Mouse (Mus musculus) liver, adult 10 weeks (tissue): ENCODE measurements around the gene Hnrnpab. TPM values are rescaled to one million over a fixed set of nuclear protein-coding genes. Genes with fewer than 3 reads are reported as not detected.

Source experiments
- polyA plus RNA-seq: library from polyadenylated mRNA; stranded (reverse); fragments of 350-450 nt; fragmentation: Illumina TruSeq; extraction: RNeasy Lipid Tissue Mini Kit (QIAGEN cat#74804); gene quantifications from one replicate; pipeline ENCODE4 v1.2.3, GENCODE M21; 2014; ENCODE audit warnings: low read depth, low replicate concordance

The Hnrnpab gene
- polyA plus RNA-seq = 153 TPM

GRCm38 (mm10) chr11:51606447-51607095 is at the start of gene Hnrnpab:
Gene Hnrnpab, minus strand, starts transcription at chr11:51606847.

GRCm38 (mm10) chr11:51650691-51651515 is 44.3 kb upstream of the Hnrnpab start, which contains the start of the genes N4bp3 and D930048N14Rik:
Gene N4bp3, minus strand, starts transcription at chr11:51650842.
Gene D930048N14Rik, plus strand, starts transcription at chr11:51650954.

GRCm38 (mm10) chr11:51635525-51636322 is 29.1 kb upstream of the Hnrnpab start, which contains the start of gene Rmnd5b:
Gene Rmnd5b, minus strand, starts transcription at chr11:51635896.

GRCm38 (mm10) chr11:51619409-51620060 is 12.9 kb upstream of the Hnrnpab start, which contains the start of gene Nhp2:
Gene Nhp2, plus strand, starts transcription at chr11:51619735.

GRCm38 (mm10) chr11:51584431-51585248 is 22.0 kb downstream of the Hnrnpab start, which contains the start of gene Phykpl:
Gene Phykpl, plus strand, starts transcription at chr11:51584757.

Other genes with a start within 250 kb of the Hnrnpab start
- 11.0 TPM for gene Phykpl, start 22.1 kb downstream of the Hnrnpab start, polyA plus RNA-seq
- gene Nhp2, start 12.9 kb upstream of the Hnrnpab start, polyA plus RNA-seq = 2.9 TPM
- gene Rmnd5b, start 29.0 kb upstream of the Hnrnpab start, polyA plus RNA-seq = 4.6 TPM
- not detected for gene N4bp3, start 44.0 kb upstream of the Hnrnpab start, polyA plus RNA-seq
- 3.5 TPM for gene D930048N14Rik, start 44.1 kb upstream of the Hnrnpab start, polyA plus RNA-seq
- gene 0610009B22Rik, start 82.0 kb upstream of the Hnrnpab start, polyA plus RNA-seq = 59.4 TPM
- 82.0 TPM for gene Sec24a, start 156.8 kb upstream of the Hnrnpab start, polyA plus RNA-seq
- gene Sar1b, start 156.8 kb upstream of the Hnrnpab start, polyA plus RNA-seq = 610 TPM